Mouse (Mus musculus) C2C12 (cell line): ENCODE results near the gene Nelfb.

ENCODE experiments used
- CEBPB ChIP-seq: IDR thresholded peaks from one replicate; pipeline ENCODE4 v1.6.1; 2011; ENCODE audit warnings: low read depth, mild to moderate bottlenecking, control low read depth, moderate library complexity
- CTCF ChIP-seq: IDR thresholded peaks from one replicate; pipeline ENCODE4 v1.5.1; 2011; ENCODE audit not compliant: control insufficient read depth, insufficient read depth, insufficient read length
- FOSL1 ChIP-seq: IDR thresholded peaks from one replicate; pipeline ENCODE4 v1.8.0; 2011; ENCODE audit warnings: mild to moderate bottlenecking, low read length; ENCODE audit not compliant: poor library complexity, insufficient read depth, severe bottlenecking
- MYOD1 ChIP-seq: IDR thresholded peaks from one replicate; pipeline ENCODE4 v1.6.1; 2011; ENCODE audit warnings: low read depth; ENCODE audit not compliant: control insufficient read depth, insufficient read length
- MYOG ChIP-seq: IDR thresholded peaks from one replicate; pipeline ENCODE4 v1.6.1; 2011; ENCODE audit not compliant: control insufficient read depth, insufficient read length; ENCODE audit errors: extremely low read depth

DNA sequence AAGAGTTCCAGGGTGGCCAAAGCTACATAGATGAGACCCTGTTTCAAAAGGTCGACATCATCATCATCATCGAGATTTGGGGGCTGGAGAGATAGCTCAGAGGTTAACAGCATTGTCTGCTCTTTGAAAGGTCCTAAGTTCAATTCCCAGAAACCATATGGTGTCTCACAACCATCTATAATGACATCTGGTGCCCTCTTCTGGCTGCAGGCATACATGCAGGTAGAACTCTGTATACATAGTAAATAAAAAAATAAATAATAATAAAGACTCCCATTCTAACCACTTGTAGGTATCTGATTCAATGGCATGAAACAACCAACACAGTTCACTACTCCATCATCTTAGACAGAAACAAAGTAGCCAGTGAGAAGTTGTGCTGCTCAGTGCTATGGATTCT, 54.3 kb downstream of the Nelfb start:
- TF ChIP-seq CEBPB, result no peak
- TF ChIP-seq CTCF, result no peak
- no peak for TF ChIP-seq MYOG
- TF ChIP-seq FOSL1, result no peak
- TF ChIP-seq MYOD1, result no peak
